Mouse (Mus musculus): ENCODE measurements around the gene Iqgap2.

DNA sequence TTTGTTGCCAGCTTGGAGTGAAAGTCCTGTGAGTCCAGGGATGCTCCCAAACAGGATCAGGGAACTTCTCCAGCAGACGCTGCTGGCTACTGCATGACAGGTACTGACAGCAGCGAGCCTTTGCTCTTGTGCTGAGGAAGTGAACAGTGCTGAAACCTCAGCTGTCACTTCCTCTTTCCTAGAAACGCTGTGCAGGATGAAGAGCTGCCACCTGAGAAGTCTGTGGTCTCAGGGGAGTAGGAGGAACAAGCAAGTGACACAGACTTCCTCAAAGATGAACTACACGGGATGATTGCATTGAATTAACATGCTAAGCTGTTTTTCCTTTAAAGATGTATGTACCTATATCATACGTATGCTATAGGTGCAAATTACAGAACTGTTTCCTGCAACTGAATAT is 206.0 kb downstream of the Iqgap2 start:
- TF ChIP-seq CTCF (IDR thresholded peaks at IDR 0.05; ENCODE audit: low read depth, low read length) = no peak
- no peak for TF ChIP-seq POLR2A (IDR thresholded peaks at IDR 0.05; ENCODE audit: borderline replicate concordance, low read depth, low read length)
